Mouse (Mus musculus) hindbrain, embryonic 15.5 days (tissue): ENCODE measurements around the gene Cdyl. TPM values are rescaled to one million over a fixed set of nuclear protein-coding genes. Genes with fewer than 3 reads are reported as not detected.
A peak's percentile ranks its signal among the peaks of the same experiment; 100 is the strongest.

Source experiments
- ATAC-seq: fragments of 200-750 bp; cut with Nextera tagmentation; 2 replicates; pipeline ENCODE4 v1.8.0; 2017; ENCODE audit warnings: low read depth, moderate number of reproducible peaks, moderate TSS enrichment; ENCODE audit not compliant: low FRiP score
- H3K27ac ChIP-seq: fragments of 300-500 bp; sonication (generic); replicated peaks from 2 replicates; pipeline ENCODE4 v1.5.1; 2015; ENCODE audit warnings: mild to moderate bottlenecking, inconsistent platforms
- H3K27me3 ChIP-seq: fragments of 300-500 bp; sonication (generic); 2 replicates; pipeline ENCODE4 v1.6.1; 2015; ENCODE audit warnings: control low read depth, inconsistent platforms
- H3K36me3 ChIP-seq: fragments of 300-500 bp; sonication (generic); 2 replicates; pipeline ENCODE4 v1.6.1; 2015; ENCODE audit warnings: control low read depth, inconsistent platforms
- H3K4me1 ChIP-seq: fragments of 300-500 bp; sonication (generic); replicated peaks from 2 replicates; pipeline ENCODE4 v1.6.1; 2015; ENCODE audit warnings: control low read depth, inconsistent platforms
- H3K4me2 ChIP-seq: fragments of 300-500 bp; sonication (generic); 2 replicates; pipeline ENCODE4 v1.6.1; 2015; ENCODE audit warnings: moderate library complexity, mild to moderate bottlenecking, inconsistent platforms
- H3K4me3 ChIP-seq: fragments of 300-500 bp; sonication (generic); 2 replicates; pipeline ENCODE4 v1.5.1; 2015; ENCODE audit warnings: mild to moderate bottlenecking, inconsistent platforms
- H3K9ac ChIP-seq: fragments of 300-500 bp; sonication (generic); 2 replicates; pipeline ENCODE4 v1.6.1; 2015; ENCODE audit warnings: inconsistent platforms
- H3K9me3 ChIP-seq: fragments of 300-500 bp; sonication (generic); 2 replicates; pipeline ENCODE4 v1.6.1; 2016; ENCODE audit warnings: control low read depth, inconsistent platforms
- WGBS: fragments of 180-500 bp; shearing (Covaris S2); methylation state at CpG from one replicate; pipeline ENCODE4 v1.1.7; 2015; 5-methylcytosine and 5-hydroxymethylcytosine counted together
- polyA plus RNA-seq: library from polyadenylated mRNA; unstranded; fragments of >200 nt; fragmentation: Nextera tagmentation; extraction: Ambion mirVana; gene quantifications from 2 replicates; pipeline ENCODE4 v1.2.1, GENCODE M21; 2015

Gene Cdyl
- polyA plus RNA-seq, 1 experiment from 2014 or later = 6.6 TPM

DNA sequence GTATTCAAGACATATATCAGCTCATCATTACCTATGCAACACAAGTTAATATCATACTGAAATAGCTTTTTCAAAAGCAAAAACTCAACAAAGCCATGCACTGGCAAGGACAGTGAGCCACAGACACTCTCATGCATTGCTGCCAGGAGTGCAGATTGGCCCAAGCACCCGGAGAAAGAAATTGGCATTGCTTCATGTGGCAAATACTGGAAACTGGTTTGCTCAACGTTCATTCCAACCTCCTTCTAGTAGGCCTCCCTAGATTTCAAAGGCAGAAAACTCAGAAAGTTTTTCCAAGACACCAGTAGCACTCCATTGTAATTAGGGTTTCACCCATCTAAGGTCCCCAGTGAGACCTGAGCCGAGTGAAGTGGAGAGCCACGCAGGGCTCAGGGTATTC lies 6.8 kb upstream of the Cdyl start:
- WGBS = 84% methylated on average over 4 of the region's 4 CpGs
- Histone ChIP-seq H3K4me1 (no peaks in the 10 kb centered on the region), H3K9ac (no peak overlapping the region), H3K4me2 (no peak overlapping the region), H3K27me3 (no peaks in the 10 kb centered on the region), H3K9me3 (no peaks in the 10 kb centered on the region), H3K36me3 (no peaks in the 10 kb centered on the region), H3K27ac (no peak overlapping the region), H3K4me3 (no peak overlapping the region)
- no peak for ATAC-seq

- Histone ChIP-seq H3K9ac (no peak overlapping the region), H3K4me3 (no peak overlapping the region), H3K27me3 (no peaks in the 10 kb centered on the region), H3K4me2 (no peak overlapping the region), H3K4me1 (no peaks in the 10 kb centered on the region), H3K9me3 (no peaks in the 10 kb centered on the region), H3K27ac (no peak overlapping the region), H3K36me3 (no peaks in the 10 kb centered on the region)
- no peak for ATAC-seq
- WGBS = 80% methylated on average over 2 of the region's 2 CpGs
Measured at GRCm38 (mm10) chr13:35656853-35657252, 2.8 kb upstream of the Cdyl start.

GRCm38 (mm10) chr13:35665456-35665855 lies 5.8 kb downstream of the Cdyl start:
- ATAC-seq = no peak
- Histone ChIP-seq H3K27me3 (no peaks in the 10 kb centered on the region), H3K27ac (no peak overlapping the region), H3K36me3 (no peaks in the 10 kb centered on the region), H3K4me3 (no peak overlapping the region), H3K9ac (no peak overlapping the region), H3K9me3 (no peaks in the 10 kb centered on the region), H3K4me1 (no peaks in the 10 kb centered on the region), H3K4me2 (no peak overlapping the region)
- 92% methylated on average over 3 of the region's 3 CpGs for WGBS

- no peak for ATAC-seq
- no peaks in the 10 kb centered on the region for H3K36me3 ChIP-seq
- H3K4me1 ChIP-seq = no peaks in the 10 kb centered on the region
- no peak overlapping the region for H3K9ac ChIP-seq
- no peak overlapping the region for H3K4me3 ChIP-seq
- H3K27ac ChIP-seq = no peak overlapping the region
- H3K27me3 ChIP-seq = no peaks in the 10 kb centered on the region
- 81% methylated on average over 4 of the region's 4 CpGs for WGBS
- no peaks in the 10 kb centered on the region for H3K9me3 ChIP-seq
- no peak overlapping the region for H3K4me2 ChIP-seq
Measured at GRCm38 (mm10) chr13:35669910-35670469, 10.4 kb downstream of the Cdyl start.

DNA sequence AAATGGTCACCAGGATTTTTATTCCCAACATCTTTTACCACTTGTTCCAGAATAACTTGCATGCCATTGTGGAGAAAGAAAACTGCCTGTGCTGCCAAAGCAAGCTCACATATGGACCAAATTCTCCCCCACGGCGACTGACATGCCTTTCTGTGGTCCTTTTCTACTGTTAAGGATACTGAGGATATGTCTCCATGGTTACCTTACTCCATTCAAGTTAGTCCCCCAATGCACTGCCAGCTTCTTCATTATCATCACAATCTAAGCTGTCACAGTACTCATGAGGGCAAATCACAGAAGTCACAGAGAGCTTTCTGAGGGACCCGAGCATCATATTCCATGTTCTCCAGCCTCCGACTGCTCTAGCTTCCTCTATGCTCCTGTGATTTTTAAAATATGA lies 11.2 kb downstream of the Cdyl start:
- H3K36me3 ChIP-seq = no peaks in the 10 kb centered on the region
- no peaks in the 10 kb centered on the region for H3K9me3 ChIP-seq
- H3K27ac ChIP-seq = no peak overlapping the region
- no peaks in the 10 kb centered on the region for H3K4me1 ChIP-seq
- H3K4me3 ChIP-seq = no peak overlapping the region
- H3K27me3 ChIP-seq = no peaks in the 10 kb centered on the region
- ATAC-seq = peak; percentile 66; the same call in 1 of the 2 replicates
- 25% methylated on average over 4 of the region's 4 CpGs for WGBS
- H3K4me2 ChIP-seq = no peak overlapping the region
- no peak overlapping the region for H3K9ac ChIP-seq

GRCm38 (mm10) chr13:35676921-35677320 lies 17.3 kb downstream of the Cdyl start:
- no peak overlapping the region for H3K4me3 ChIP-seq
- 90% methylated on average over 1 of the region's 1 CpGs for WGBS
- no peaks in the 10 kb centered on the region for H3K36me3 ChIP-seq
- no peak overlapping the region for H3K4me2 ChIP-seq
- no peaks in the 10 kb centered on the region for H3K4me1 ChIP-seq
- no peak for ATAC-seq
- no peaks in the 10 kb centered on the region for H3K9me3 ChIP-seq
- H3K9ac ChIP-seq = no peak overlapping the region
- no peak overlapping the region for H3K27ac ChIP-seq
- no peaks in the 10 kb centered on the region for H3K27me3 ChIP-seq

DNA sequence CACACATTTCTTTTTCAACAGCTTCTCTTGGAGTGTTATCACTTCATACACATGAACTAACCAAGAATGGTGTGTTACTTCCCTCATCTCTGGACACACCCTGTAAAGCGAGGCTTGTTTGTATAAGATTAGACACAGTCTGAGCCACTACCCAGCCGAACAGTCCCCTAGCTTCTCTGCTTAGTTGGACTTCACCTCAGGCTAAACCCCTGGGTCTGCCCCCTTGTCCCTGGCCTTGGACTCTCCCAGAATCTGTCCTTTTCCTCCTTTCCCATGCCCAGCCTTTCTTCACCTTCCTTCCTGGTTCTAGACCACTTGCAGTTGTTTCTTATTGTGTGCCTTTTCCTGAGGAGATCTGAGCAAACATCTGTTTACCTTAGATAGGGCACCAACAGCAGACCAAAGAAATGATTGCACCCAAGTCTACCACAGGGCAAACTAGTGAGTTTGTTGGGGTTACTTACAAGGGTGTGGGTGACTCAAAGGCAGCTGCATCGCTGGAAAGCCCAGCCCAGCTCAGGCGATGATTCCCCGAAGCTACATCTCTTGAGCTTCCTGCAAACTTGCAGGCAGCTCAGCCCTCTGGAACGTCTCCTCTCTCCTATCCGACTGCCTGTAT lies 17.9 kb downstream of the Cdyl start:
- ATAC-seq = no peak
- H3K4me3 ChIP-seq = no peak overlapping the region
- 76% methylated on average over 7 of the region's 7 CpGs for WGBS
- no peaks in the 10 kb centered on the region for H3K27me3 ChIP-seq
- H3K9ac ChIP-seq = no peak overlapping the region
- H3K4me2 ChIP-seq = no peak overlapping the region
- no peak overlapping the region for H3K27ac ChIP-seq
- H3K36me3 ChIP-seq = no peaks in the 10 kb centered on the region
- H3K4me1 ChIP-seq = no peaks in the 10 kb centered on the region
- no peaks in the 10 kb centered on the region for H3K9me3 ChIP-seq

DNA sequence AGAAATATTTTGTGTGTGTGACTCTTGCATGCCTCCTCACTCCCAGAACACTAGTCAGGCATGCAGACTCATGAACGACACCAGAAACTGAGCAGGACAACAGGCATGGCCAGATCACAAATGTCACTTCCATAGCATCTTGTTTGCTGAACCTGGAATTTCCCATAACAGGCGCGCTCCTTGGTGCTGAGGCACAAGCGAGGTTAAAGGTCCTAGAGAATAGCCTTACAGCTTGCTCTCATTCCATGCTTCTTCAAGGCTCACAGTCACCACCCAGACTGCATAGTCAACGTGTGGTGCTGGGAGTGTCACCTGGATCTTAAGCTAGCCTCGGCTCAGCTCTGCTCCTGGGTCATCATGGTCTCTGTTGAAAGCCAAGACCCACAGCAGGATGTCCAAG lies 19.1 kb downstream of the Cdyl start:
- H3K4me2 ChIP-seq = no peak overlapping the region

DNA sequence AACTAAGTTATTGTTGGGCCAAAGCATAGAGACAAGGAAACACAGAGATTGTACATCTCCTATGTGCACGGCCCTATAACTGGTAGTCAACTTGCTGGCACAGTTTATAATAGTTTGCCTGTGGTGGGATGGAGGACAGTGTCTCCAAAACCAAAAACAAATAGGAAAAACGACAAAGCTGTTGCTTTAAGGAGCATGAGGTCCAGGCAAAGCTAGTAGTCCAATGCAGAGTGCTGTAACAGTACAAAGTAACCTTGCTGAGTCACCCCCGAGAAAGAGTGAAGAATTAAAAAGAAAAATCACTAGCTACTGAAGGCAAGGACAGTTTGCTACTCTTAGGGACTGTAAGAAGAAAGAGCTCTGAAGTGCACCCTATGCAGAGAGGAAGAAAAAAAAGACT lies 21.7 kb downstream of the Cdyl start:
- no peaks in the 10 kb centered on the region for H3K4me1 ChIP-seq
- no peaks in the 10 kb centered on the region for H3K27me3 ChIP-seq
- no peak overlapping the region for H3K4me2 ChIP-seq
- no peaks in the 10 kb centered on the region for H3K36me3 ChIP-seq
- no peak overlapping the region for H3K4me3 ChIP-seq
- ATAC-seq = no peak
- H3K9ac ChIP-seq = no peak overlapping the region
- no peak overlapping the region for H3K27ac ChIP-seq
- 84% methylated on average over 3 of the region's 3 CpGs for WGBS
- no peaks in the 10 kb centered on the region for H3K9me3 ChIP-seq

More for the DNA sequence above, 19.1 kb downstream of the Cdyl start:
- H3K9me3 ChIP-seq = no peaks in the 10 kb centered on the region
- H3K27me3 ChIP-seq = no peaks in the 10 kb centered on the region
- no peak overlapping the region for H3K4me3 ChIP-seq
- 87% methylated on average over 6 of the region's 6 CpGs for WGBS
- no peak for ATAC-seq
- H3K9ac ChIP-seq = no peak overlapping the region
- H3K4me1 ChIP-seq = no peaks in the 10 kb centered on the region
- no peak overlapping the region for H3K27ac ChIP-seq
- H3K36me3 ChIP-seq = no peaks in the 10 kb centered on the region

DNA sequence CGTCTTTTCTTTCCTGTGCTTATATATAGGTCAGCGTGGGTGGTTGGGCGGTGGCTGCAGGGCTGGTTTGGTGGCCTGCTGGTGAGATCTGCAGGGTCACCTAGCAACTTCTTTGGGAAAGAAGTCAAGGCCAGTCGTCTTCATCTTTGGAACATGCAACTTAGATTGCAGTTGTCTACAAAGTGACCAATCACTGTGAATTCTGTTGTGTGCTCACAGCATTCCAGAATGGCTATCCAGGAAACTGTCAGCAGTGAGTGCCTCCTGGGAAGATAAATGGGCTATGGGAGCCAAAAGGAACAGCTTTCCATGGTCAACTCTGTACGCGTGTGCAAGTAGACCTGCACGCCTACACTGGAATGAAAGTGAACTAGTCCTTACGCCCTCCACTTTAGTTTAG lies 26.6 kb downstream of the Cdyl start:
- Histone ChIP-seq H3K4me3 (no peak overlapping the region), H3K36me3 (no peaks in the 10 kb centered on the region), H3K4me1 (no peaks in the 10 kb centered on the region), H3K27me3 (no peaks in the 10 kb centered on the region), H3K9me3 (no peaks in the 10 kb centered on the region), H3K9ac (no peak overlapping the region), H3K4me2 (no peak overlapping the region), H3K27ac (no peak overlapping the region)
- ATAC-seq = 0 out of 2 replicates have a peak, but pooled peaks have one; percentile 30
- WGBS = 64% methylated on average over 8 of the region's 8 CpGs

GRCm38 (mm10) chr13:35689560-35689959 lies 29.9 kb downstream of the Cdyl start:
- Histone ChIP-seq H3K4me2 (no peak overlapping the region), H3K9me3 (no peaks in the 10 kb centered on the region), H3K4me3 (no peak overlapping the region), H3K27me3 (no peaks in the 10 kb centered on the region), H3K4me1 (no peaks in the 10 kb centered on the region), H3K9ac (no peak overlapping the region), H3K27ac (no peak overlapping the region), H3K36me3 (no peaks in the 10 kb centered on the region)
- ATAC-seq = no peak
- WGBS = 89% methylated on average over 3 of the region's 3 CpGs

DNA sequence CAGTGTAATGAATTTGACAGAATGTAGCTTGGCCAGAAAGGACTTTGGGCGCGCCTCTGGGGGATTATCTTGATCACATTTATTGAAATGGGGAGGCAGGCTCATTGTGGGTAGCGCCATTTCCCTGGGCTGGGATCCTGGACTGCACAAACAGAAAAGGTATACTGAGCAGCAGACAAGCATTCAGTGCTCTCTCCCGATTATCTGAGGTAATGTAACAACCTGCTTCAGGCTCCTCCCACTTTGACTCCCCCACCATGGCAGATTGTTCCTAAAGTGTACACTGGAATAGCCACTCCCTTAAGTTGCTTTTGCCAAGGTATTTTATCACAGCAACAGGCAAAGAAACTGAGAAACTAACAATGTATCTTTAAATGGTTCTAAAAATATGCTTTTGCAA lies 58.0 kb downstream of the Cdyl start:
- no peak overlapping the region for H3K9ac ChIP-seq
- no peak overlapping the region for H3K4me3 ChIP-seq
- 91% methylated on average over 4 of the region's 4 CpGs for WGBS
- no peaks in the 10 kb centered on the region for H3K9me3 ChIP-seq
- no peak overlapping the region for H3K27ac ChIP-seq
- H3K4me1 ChIP-seq = no peaks in the 10 kb centered on the region
- H3K4me2 ChIP-seq = no peak overlapping the region
- no peaks in the 10 kb centered on the region for H3K36me3 ChIP-seq
- no peak for ATAC-seq
- H3K27me3 ChIP-seq = no peaks in the 10 kb centered on the region

GRCm38 (mm10) chr13:35719581-35719980 lies 59.9 kb downstream of the Cdyl start:
- no peak overlapping the region for H3K27ac ChIP-seq
- ATAC-seq = no peak
- WGBS = 90% methylated on average over 6 of the region's 6 CpGs

More at GRCm38 (mm10) chr13:35719581-35719980, 59.9 kb downstream of the Cdyl start:
- Histone ChIP-seq H3K4me2 (no peak overlapping the region), H3K36me3 (no peaks in the 10 kb centered on the region), H3K27me3 (no peaks in the 10 kb centered on the region), H3K9ac (no peak overlapping the region), H3K4me3 (no peak overlapping the region), H3K9me3 (no peaks in the 10 kb centered on the region), H3K4me1 (no peaks in the 10 kb centered on the region)
